ENCODE assay signal across 25 mouse cellular contexts in genomic region chr1:82304483-82304882, GRCm38 (mm10).
"Had no signal": no experiment of that assay in that cellular context is flagged by ENCODE, and none has a peak within 500 bp of the region (broad histone marks: within the 10 kb centered on the region; RNA-seq: fewer than 3 reads in every experiment).

No protein-coding gene starts in this region.

- DNase-seq: kidney, adult 2 months; kidney, postnatal 25 days; layer of hippocampus, adult 9-11 months; liver; lung, adult 18-20 months; lung, postnatal 10 days; lung, postnatal 36 days; right cerebral cortex, adult 18-20 months; right cerebral cortex, postnatal 14 days; right cerebral cortex, postnatal 4 days; thymus, adult 2 months; thymus, postnatal 14 days; thymus, postnatal 4 days had no signal

- ATAC-seq: intestine, postnatal 0 days; liver, embryonic 12.5 days; midbrain, embryonic 15.5 days had no signal

- H3K4me3 ChIP-seq: layer of hippocampus, adult 2 months; limb, embryonic 10.5 days; limb, embryonic 13.5 days; liver, embryonic 12.5 days; liver, embryonic 15.5 days; lung, embryonic 15.5 days; megakaryocyte, embryonic 14.5 days; midbrain, embryonic 12.5 days; midbrain, embryonic 15.5 days had no signal

- H3K4me2 ChIP-seq: limb, embryonic 13.5 days; liver, embryonic 12.5 days; liver, embryonic 15.5 days; lung, embryonic 15.5 days; midbrain, embryonic 12.5 days; midbrain, embryonic 15.5 days had no signal

- H3K27me3 ChIP-seq: limb, embryonic 13.5 days; midbrain, embryonic 12.5 days; midbrain, embryonic 15.5 days had no signal

- H3K4me1 ChIP-seq: limb, embryonic 13.5 days; liver, embryonic 12.5 days; liver, embryonic 15.5 days; lung, embryonic 15.5 days; megakaryocyte, embryonic 14.5 days; midbrain, embryonic 12.5 days; midbrain, embryonic 15.5 days had no signal

- H3K36me3 ChIP-seq: limb, embryonic 10.5 days; limb, embryonic 13.5 days; liver, embryonic 12.5 days; liver, embryonic 15.5 days; lung, embryonic 15.5 days; midbrain, embryonic 12.5 days; midbrain, embryonic 15.5 days had no signal

- H3K9ac ChIP-seq: limb, embryonic 13.5 days; liver, embryonic 12.5 days; liver, embryonic 15.5 days; lung, embryonic 15.5 days; midbrain, embryonic 12.5 days; midbrain, embryonic 15.5 days had no signal

- H3K27ac ChIP-seq: kidney, postnatal 0 days; layer of hippocampus, adult 2 months; limb, embryonic 10.5 days; limb, embryonic 13.5 days; liver, embryonic 12.5 days; liver, embryonic 15.5 days; lung, embryonic 15.5 days; midbrain, embryonic 12.5 days; midbrain, embryonic 15.5 days; stomach, postnatal 0 days had no signal

- H3K9me3 ChIP-seq: limb, embryonic 10.5 days; limb, embryonic 13.5 days; liver, embryonic 12.5 days; liver, embryonic 15.5 days; lung, embryonic 15.5 days; megakaryocyte, embryonic 14.5 days; midbrain, embryonic 12.5 days; midbrain, embryonic 15.5 days had no signal
